Mouse (Mus musculus) erythroid progenitor cell, adult 5-6 weeks (primary cell): ENCODE data around the gene Gm42674. TPM values are rescaled to one million over a fixed set of nuclear protein-coding genes. Genes with fewer than 3 reads are reported as not detected.

Experiments
- ATAC-seq: replicated peaks from 2 replicates; pipeline ENCODE4 v1.8.0; 2016; ENCODE audit warnings: moderate number of reproducible peaks, mild to moderate bottlenecking, moderate TSS enrichment, inconsistent platforms; ENCODE audit not compliant: poor library complexity, low FRiP score, severe bottlenecking
- total RNA-seq, 2 experiments: library from RNA; stranded (forward) in 1 of 2; stranded (reverse) in 1 of 2; fragments of 150-400 nt in 1 of 2; fragments of 186-747, 209-891 nt in 1 of 2; gene quantifications; 2 replicates each; pipeline versions ENCODE4 v1.2.3 to v1.2.4; 2015 to 2017; ENCODE audit warnings: low replicate concordance in 2 of 2

Gm42674 gene
- total RNA-seq, 2 experiments from 2014 or later: not detected

GRCm38 (mm10) chr3:90615415-90615814, 13.7 kb downstream of the Gm42674 start:
- ATAC-seq: no peak

- ATAC-seq: no peak
Measured at GRCm38 (mm10) chr3:90615911-90616310, 14.2 kb downstream of the Gm42674 start.

- ATAC-seq: no peak
Measured at GRCm38 (mm10) chr3:90617586-90617985, 15.9 kb downstream of the Gm42674 start.

GRCm38 (mm10) chr3:90621552-90621951, 19.8 kb downstream of the Gm42674 start:
- ATAC-seq: no peak

GRCm38 (mm10) chr3:90623435-90624071, 21.8 kb downstream of the Gm42674 start:
- no peak for ATAC-seq

- no peak for ATAC-seq
Measured at GRCm38 (mm10) chr3:90625496-90625895, 23.8 kb downstream of the Gm42674 start.

- no peak for ATAC-seq
Measured at GRCm38 (mm10) chr3:90626266-90627021, 24.7 kb downstream of the Gm42674 start.

- no peak for ATAC-seq
Measured at GRCm38 (mm10) chr3:90627366-90627765, 25.7 kb downstream of the Gm42674 start.

GRCm38 (mm10) chr3:90627807-90628206, 26.1 kb downstream of the Gm42674 start:
- ATAC-seq: no peak

GRCm38 (mm10) chr3:90629298-90629697, 27.6 kb downstream of the Gm42674 start:
- ATAC-seq: no peak

GRCm38 (mm10) chr3:90631984-90632383, 30.3 kb downstream of the Gm42674 start:
- no peak for ATAC-seq

GRCm38 (mm10) chr3:90638511-90639275, 37.0 kb downstream of the Gm42674 start:
- no peak; the same call in 1 of the 2 replicates for ATAC-seq

- ATAC-seq: peak; percentile 60
Measured at GRCm38 (mm10) chr3:90639511-90640154, 37.9 kb downstream of the Gm42674 start.

- no peak for ATAC-seq
Measured at GRCm38 (mm10) chr3:90640981-90641380, 39.3 kb downstream of the Gm42674 start.

GRCm38 (mm10) chr3:90644220-90644619, 42.5 kb downstream of the Gm42674 start:
- ATAC-seq: no peak

- no peak for ATAC-seq
Measured at GRCm38 (mm10) chr3:90647291-90647690, 45.6 kb downstream of the Gm42674 start.

- no peak for ATAC-seq
Measured at GRCm38 (mm10) chr3:90648981-90649380, 47.3 kb downstream of the Gm42674 start.

- ATAC-seq: no peak
Measured at GRCm38 (mm10) chr3:90649832-90650231, 48.1 kb downstream of the Gm42674 start.

GRCm38 (mm10) chr3:90652878-90653508, 51.3 kb downstream of the Gm42674 start:
- no peak for ATAC-seq

- no peak for ATAC-seq
Measured at GRCm38 (mm10) chr3:90653717-90654116, 52.0 kb downstream of the Gm42674 start, which contains the start of gene S100a7a. Gene S100a7a (plus strand): TSS chr3:90654017.
